Mouse (Mus musculus) G1E (cell line): ENCODE results near the gene Fxyd1.

ENCODE experiments used
- CTCF ChIP-seq: IDR thresholded peaks from 2 replicates; pipeline ENCODE4 v1.5.1; 2012; ENCODE audit warnings: low read depth, low read length, inconsistent platforms, mixed read lengths
- GATA1 ChIP-seq: IDR thresholded peaks from 2 replicates; pipeline ENCODE4 v1.6.1; 2012; ENCODE audit warnings: borderline replicate concordance, low read length, inconsistent platforms, mixed read lengths
- GATA2 ChIP-seq: IDR thresholded peaks from 2 replicates; pipeline ENCODE4 v1.6.1; 2012; ENCODE audit warnings: low read depth, low read length, inconsistent platforms, borderline replicate concordance
- POLR2AphosphoS5 ChIP-seq: IDR thresholded peaks from 2 replicates; pipeline ENCODE4 v1.6.1; 2012; ENCODE audit warnings: low read depth, low read length, inconsistent platforms; ENCODE audit not compliant: insufficient replicate concordance
- TAL1 ChIP-seq: conservative IDR thresholded peaks from 2 replicates; pipeline ENCODE4 v1.6.1; 2012; ENCODE audit warnings: low read depth, low read length, inconsistent platforms, mixed read lengths

GRCm38 (mm10) chr7:31099612-31099982, 42.6 kb upstream of the Fxyd1 start:
- no peak for TF ChIP-seq TAL1
- no peak for TF ChIP-seq GATA1
- 0 out of 2 replicates have a peak, but pooled peaks have one; percentile 7 for TF ChIP-seq CTCF
- no peak for TF ChIP-seq POLR2AphosphoS5
- TF ChIP-seq GATA2: no peak
